Mouse (Mus musculus) embryonic facial prominence, embryonic 10.5 days (tissue): Measurements from ENCODE around the gene Ddx31. TPM values are rescaled to one million over a fixed set of nuclear protein-coding genes. Genes with fewer than 3 reads are reported as not detected.

Experiments used
- polyA plus RNA-seq: library from polyadenylated mRNA; unstranded; fragments of >200 nt; fragmentation: Nextera tagmentation; extraction: Ambion mirVana; gene quantifications from 2 replicates; pipeline ENCODE4 v1.2.1, GENCODE M21; 2016

Gene Ddx31
- polyA plus RNA-seq, 1 experiment from 2014 or later = 21.8 TPM

Other genes with a start within 250 kb of the Ddx31 start
- 2.7 and 3.9 TPM in 2 replicates for gene Gfi1b, start 218.4 kb upstream of the Ddx31 start, polyA plus RNA-seq
- 21.4 and 23.5 TPM in 2 replicates for gene Tsc1, start 199.2 kb upstream of the Ddx31 start, polyA plus RNA-seq
- gene Spaca9, start 140.7 kb upstream of the Ddx31 start, polyA plus RNA-seq = 2.6 and 3.2 TPM in 2 replicates
- gene Ak8, start 140.2 kb upstream of the Ddx31 start, polyA plus RNA-seq = 0.70 and 1.1 TPM in 2 replicates
- gene Gtf3c4, start within 50 bp of the Ddx31 start, polyA plus RNA-seq = 23.8 and 24.1 TPM in 2 replicates
- 1.2 and 1.4 TPM in 2 replicates for gene Barhl1, start 76.3 kb downstream of the Ddx31 start, polyA plus RNA-seq
- 0.75 and 1.2 TPM in 2 replicates for gene Cfap77, start 214.7 kb downstream of the Ddx31 start, polyA plus RNA-seq
- gene Ttf1, start 219.9 kb downstream of the Ddx31 start, polyA plus RNA-seq = 10.4 and 13.9 TPM in 2 replicates